In genomic region chr13:98814275-98815040, GRCm38 (mm10) we compare ENCODE assay signal across 8 mouse cellular contexts. TPM values are rescaled to one million over a fixed set of nuclear protein-coding genes. Genes with fewer than 3 reads are reported as not detected.
A peak's percentile ranks its signal among the peaks of the same experiment; 100 is the strongest.
DNase-seq lines count a peak whose midpoint lies in the region; ATAC-seq and TF ChIP-seq lines count a peak whose summit lies in the region.

No protein-coding gene starts in this region.

- peak; percentile 38 for ATAC-seq in Patski
- ATAC-seq in liver, embryonic 13.5 days (ENCODE audit: low read depth) = peak; percentile 30

- in situ Hi-C loops in Patski (cut with MboI; ENCODE audit: low pct_unique_long_range_greater_than_20kb) = no loop called here

- no peaks in the 10 kb centered on the region for H3K9me3 ChIP-seq in liver, embryonic 13.5 days (replicated peaks)

- no peak for TF ChIP-seq POLR2A in thymus, adult 2 months (IDR thresholded peaks at IDR 0.05; ENCODE audit: control insufficient read depth, extremely low read depth, insufficient read depth, low read length, poor library complexity)

- peak overlapping the region; percentile 98 for H3K27ac ChIP-seq in liver, embryonic 13.5 days
- no peak overlapping the region for H3K27ac ChIP-seq in thymus, adult 2 months (ENCODE audit: control insufficient read depth, insufficient read depth, low read length)

- TF ChIP-seq CTCF in Patski (IDR thresholded peaks at IDR 0.05) = no peak
- no peak for TF ChIP-seq CTCF in thymus, adult 2 months (IDR thresholded peaks at IDR 0.05; ENCODE audit: borderline replicate concordance, control insufficient read depth, extremely low read depth, insufficient read depth, low read length, poor library complexity)

- peak overlapping the region; percentile 98 for H3K4me3 ChIP-seq in liver, embryonic 13.5 days (replicated peaks)
- H3K4me3 ChIP-seq in thymus, adult 2 months (ENCODE audit: control insufficient read depth, insufficient read depth, low read length) = peak overlapping the region; percentile 68

- under 1% methylated on average over 81 of the region's 81 CpGs for WGBS in liver, embryonic 13.5 days (ENCODE audit: insufficient replicate concordance)
- WGBS in thymus, adult 2 months = under 1% methylated on average over 69 of the region's 81 CpGs

- H3K36me3 ChIP-seq in liver, embryonic 13.5 days = no peaks in the 10 kb centered on the region
- no peaks in the 10 kb centered on the region for H3K36me3 ChIP-seq in thymus, adult 2 months (ENCODE audit: control insufficient read depth, insufficient read depth, low read length)

- CTCF ChIA-PET in Patski (lab: Charles Lee) = no interaction called here

- no peaks in the 10 kb centered on the region for H3K27me3 ChIP-seq in Patski
- no peaks in the 10 kb centered on the region for H3K27me3 ChIP-seq in liver, embryonic 13.5 days
- no peaks in the 10 kb centered on the region for H3K27me3 ChIP-seq in thymus, adult 2 months (ENCODE audit: control insufficient read depth, insufficient read depth, low read length)

- H3K9ac ChIP-seq in liver, embryonic 13.5 days = peak overlapping the region; percentile 100

- POLR2A ChIA-PET in Patski (lab: Charles Lee) = no interaction called here

- H3K4me1 ChIP-seq in liver, embryonic 13.5 days (replicated peaks) = peaks cover 40% of the 10 kb centered on the region
- H3K4me1 ChIP-seq in thymus, adult 2 months (replicated peaks; ENCODE audit: control insufficient read depth, insufficient read depth, low read length) = no peaks in the 10 kb centered on the region; the same call in 1 of the 2 replicates

- peak overlapping the region; percentile 73 for H3K4me2 ChIP-seq in liver, embryonic 13.5 days

- DNase-seq in 3T3-L1 (ENCODE audit: low read depth, low spot score) = peak; percentile 52
- DNase-seq in Patski (ENCODE audit: low read depth, low spot score) = no peak
- peak; percentile 73 for DNase-seq in embryo, embryonic 11 days
- DNase-seq in heart, adult 9 months (ENCODE audit: low spot score in 2 of 2) = peak; percentile 55 to 62
- peak; percentile 54 to 63 for DNase-seq in kidney, adult 8-10 months
- DNase-seq in liver, embryonic 13.5 days = no peak
- peak; percentile 44 for DNase-seq in natural killer cell, adult 2 months (ENCODE audit: low spot score in 2 of 2)
- peak; percentile 46 for DNase-seq in thymus, adult 2 months

RNA-seq across cellular contexts. Expression of gene Fcho2, which starts 0.8 kb away (rescaled TPM):
- 37.0 TPM for polyA plus RNA-seq in Patski (2021)
- polyA plus RNA-seq in liver, embryonic 13.5 days (2015; fragmentation: Nextera tagmentation; extraction: Ambion mirVana) = 20.6 and 28.5 TPM in 2 replicates
- polyA plus RNA-seq in thymus, adult 2 months (2012; rRNA removed) = 9.6 and 10.7 TPM in 2 replicates

Comparison
In these comparisons a context has a peak if more than half of its experiments do, and no peak if none do; other contexts are left out.
1. DNase-seq: peak in 3T3-L1 (single experiment), embryo, embryonic 11 days (single experiment), heart, adult 9 months (2 of 2), kidney, adult 8-10 months (2 of 2), natural killer cell, adult 2 months (2 of 2) and thymus, adult 2 months (single experiment); none in Patski (single experiment) and liver, embryonic 13.5 days (single experiment).